Mouse (Mus musculus): ENCODE results near the gene Slc2a1. TPM values are rescaled to one million over a fixed set of nuclear protein-coding genes. Genes with fewer than 3 reads are reported as not detected.

Slc2a1 gene
- polyA plus RNA-seq, 1 experiment from 2014 or later = 29.6 TPM

DNA sequence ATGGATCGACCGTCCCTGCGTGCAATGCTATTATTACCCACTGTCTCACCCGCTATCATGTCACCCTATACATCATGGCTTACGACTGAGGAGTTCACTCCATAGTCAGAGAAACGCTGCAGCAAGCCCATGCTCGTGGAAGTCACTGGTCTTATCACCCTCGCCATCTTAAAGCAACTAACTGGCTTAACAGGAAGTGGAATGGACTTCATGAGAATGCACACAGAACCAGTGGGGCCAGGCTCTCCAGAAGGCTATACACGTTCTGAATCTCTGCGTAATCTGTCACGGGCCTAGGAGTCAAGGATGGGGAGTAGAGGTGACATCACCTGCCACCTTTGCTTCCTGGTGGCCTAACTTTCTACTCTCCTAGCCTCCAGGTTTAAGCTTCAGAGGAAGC is 40.2 kb downstream of the Slc2a1 start:
- H3K27me3 ChIP-seq (ENCODE audit: insufficient read depth, low read length) = no peaks in the 10 kb centered on the region
- H3K9ac ChIP-seq (replicated peaks) = no peak overlapping the region
- H3K4me3 ChIP-seq (ENCODE audit: low read depth, low read length) = no peak overlapping the region
- ATAC-seq (no peak), DNase-seq (no peak)
- no peaks in the 10 kb centered on the region for H3K4me1 ChIP-seq (ENCODE audit: insufficient read depth)
- H3K4me2 ChIP-seq (ENCODE audit: low read depth, low read length) = no peak overlapping the region
- no peaks in the 10 kb centered on the region for H3K9me3 ChIP-seq (ENCODE audit: low read length)
- no peaks in the 10 kb centered on the region for H3K36me3 ChIP-seq (replicated peaks; ENCODE audit: insufficient read depth, low read length)
- 75% methylated on average over 11 of the region's 11 CpGs for WGBS (ENCODE audit: insufficient replicate concordance)
- TF ChIP-seq CTCF (IDR thresholded peaks at IDR 0.05; ENCODE audit: low read depth) (no peak), EP300 (IDR thresholded peaks at IDR 0.05; ENCODE audit: low read depth) (no peak)
- no peak overlapping the region for H3K27ac ChIP-seq (ENCODE audit: low read depth)

DNA sequence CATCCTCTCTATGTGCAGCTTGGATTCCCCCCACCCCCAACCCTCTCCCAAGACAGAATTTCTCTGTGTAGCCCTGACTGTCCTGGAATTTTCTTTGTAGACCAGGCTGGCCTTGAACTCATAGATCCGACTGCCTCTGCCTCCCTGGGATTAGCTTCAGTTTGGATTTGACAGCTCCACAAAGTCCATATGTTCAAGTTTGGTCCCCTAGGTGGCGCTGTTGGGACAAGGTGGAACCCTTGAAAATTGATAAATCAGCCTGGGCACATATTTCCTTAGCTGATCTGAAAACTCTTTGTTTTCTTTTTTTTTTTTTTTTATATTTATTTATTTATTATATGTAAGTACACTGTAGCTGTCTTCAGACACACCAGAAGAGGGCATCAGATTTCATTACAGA is 48.7 kb downstream of the Slc2a1 start:
- no peaks in the 10 kb centered on the region for H3K4me1 ChIP-seq (ENCODE audit: insufficient read depth)
- H3K36me3 ChIP-seq (replicated peaks; ENCODE audit: insufficient read depth, low read length) = no peaks in the 10 kb centered on the region
- H3K27ac ChIP-seq (ENCODE audit: low read depth) = no peak overlapping the region
- no peak overlapping the region for H3K9ac ChIP-seq (replicated peaks)
- H3K9me3 ChIP-seq (ENCODE audit: low read length) = no peaks in the 10 kb centered on the region
- H3K27me3 ChIP-seq (ENCODE audit: insufficient read depth, low read length) = no peaks in the 10 kb centered on the region
- WGBS (ENCODE audit: insufficient replicate concordance) = 25% methylated on average over 2 of the region's 2 CpGs
- no peak overlapping the region for H3K4me2 ChIP-seq (ENCODE audit: low read depth, low read length)
- no peak overlapping the region for H3K4me3 ChIP-seq (ENCODE audit: low read depth, low read length)
- ATAC-seq = no peak
- DNase-seq = peak; percentile 79
- TF ChIP-seq EP300 (IDR thresholded peaks at IDR 0.05; ENCODE audit: low read depth) (no peak), CTCF (IDR thresholded peaks at IDR 0.05; ENCODE audit: low read depth) (peak; percentile 78)

DNA sequence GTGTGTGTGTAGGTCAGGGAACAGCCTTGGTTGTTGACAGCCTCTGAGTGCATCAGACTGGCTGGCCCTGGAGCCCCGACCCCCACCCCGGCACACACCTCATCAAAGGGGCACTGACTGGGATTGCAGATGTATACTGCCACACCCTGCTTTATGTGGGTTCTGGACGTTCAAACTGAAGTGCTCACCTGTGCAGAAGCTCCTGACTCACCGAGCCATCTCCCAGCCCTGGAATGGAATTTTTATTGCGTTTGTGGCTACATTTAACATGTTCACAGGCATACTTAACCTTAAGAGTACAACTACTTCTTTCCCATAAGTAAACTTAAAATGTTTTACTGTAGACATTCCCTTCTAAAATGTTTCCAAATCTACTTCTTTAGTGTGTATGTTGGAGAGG is 49.4 kb downstream of the Slc2a1 start:
- H3K4me2 ChIP-seq (ENCODE audit: low read depth, low read length) = no peak overlapping the region
- H3K9ac ChIP-seq (replicated peaks) = no peak overlapping the region
- 81% methylated on average over 5 of the region's 5 CpGs for WGBS (ENCODE audit: insufficient replicate concordance)
- no peaks in the 10 kb centered on the region for H3K4me1 ChIP-seq (ENCODE audit: insufficient read depth)
- ATAC-seq (no peak), DNase-seq (no peak)
- H3K27ac ChIP-seq (ENCODE audit: low read depth) = no peak overlapping the region
- TF ChIP-seq EP300 (IDR thresholded peaks at IDR 0.05; ENCODE audit: low read depth) (no peak), CTCF (IDR thresholded peaks at IDR 0.05; ENCODE audit: low read depth) (no peak)
- no peak overlapping the region for H3K4me3 ChIP-seq (ENCODE audit: low read depth, low read length)
- no peaks in the 10 kb centered on the region for H3K27me3 ChIP-seq (ENCODE audit: insufficient read depth, low read length)
- no peaks in the 10 kb centered on the region for H3K36me3 ChIP-seq (replicated peaks; ENCODE audit: insufficient read depth, low read length)
- no peaks in the 10 kb centered on the region for H3K9me3 ChIP-seq (ENCODE audit: low read length)

DNA sequence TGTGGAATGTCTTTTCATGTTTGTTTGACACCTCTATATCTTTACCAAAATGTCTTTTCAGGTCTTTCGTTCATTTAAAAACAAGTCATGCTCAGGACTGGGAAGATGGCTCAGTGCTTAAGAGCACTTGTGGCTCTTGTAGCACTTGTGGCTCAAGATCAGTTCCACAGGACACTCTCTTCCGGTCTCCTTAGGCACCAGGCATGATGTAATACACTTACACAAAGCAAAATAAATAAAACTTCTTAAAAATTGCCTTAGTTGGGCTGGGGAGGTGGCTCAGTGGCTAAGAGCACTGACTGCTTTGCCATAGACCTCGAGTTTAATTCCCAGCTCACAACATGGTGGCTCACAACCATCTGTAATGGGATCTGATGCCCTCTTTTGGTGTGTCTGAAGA is 52.8 kb downstream of the Slc2a1 start:
- Histone ChIP-seq H3K4me3 (ENCODE audit: low read depth, low read length) (no peak overlapping the region), H3K27me3 (ENCODE audit: insufficient read depth, low read length) (no peaks in the 10 kb centered on the region), H3K4me2 (ENCODE audit: low read depth, low read length) (no peak overlapping the region), H3K36me3 (replicated peaks; ENCODE audit: insufficient read depth, low read length) (no peaks in the 10 kb centered on the region), H3K27ac (ENCODE audit: low read depth) (no peak overlapping the region), H3K9me3 (ENCODE audit: low read length) (no peaks in the 10 kb centered on the region), H3K9ac (replicated peaks) (no peak overlapping the region), H3K4me1 (ENCODE audit: insufficient read depth) (no peaks in the 10 kb centered on the region)
- ATAC-seq (no peak), DNase-seq (no peak)
- WGBS (ENCODE audit: insufficient replicate concordance) = 67% methylated on average over 3 of the region's 3 CpGs
- TF ChIP-seq CTCF (IDR thresholded peaks at IDR 0.05; ENCODE audit: low read depth) = no peak
- no peak for TF ChIP-seq EP300 (IDR thresholded peaks at IDR 0.05; ENCODE audit: low read depth)

DNA sequence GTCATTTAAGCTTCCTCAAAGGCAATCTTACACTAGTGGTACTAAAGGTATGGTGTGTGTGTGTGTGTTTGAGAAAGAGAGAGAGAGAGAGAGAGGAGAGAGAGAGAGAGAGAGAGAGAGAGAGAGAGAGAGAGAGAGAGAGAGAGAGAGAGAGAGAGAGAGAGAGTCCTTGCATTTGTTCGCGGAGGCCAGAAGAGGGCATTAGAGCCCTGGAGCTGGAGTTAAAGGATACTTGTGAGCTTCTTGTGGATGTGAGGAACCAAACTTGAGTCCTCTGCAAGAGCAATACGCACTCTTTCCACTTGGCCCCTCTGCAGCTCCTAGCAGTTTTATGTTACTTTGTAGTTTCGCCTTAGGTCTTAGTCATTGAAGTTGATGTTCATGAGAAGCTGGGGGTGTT is 54.5 kb downstream of the Slc2a1 start:
- no peak for ATAC-seq
- H3K4me3 ChIP-seq (ENCODE audit: low read depth, low read length) = no peak overlapping the region
- WGBS (ENCODE audit: insufficient replicate concordance) = 82% methylated on average over 4 of the region's 4 CpGs

DNA sequence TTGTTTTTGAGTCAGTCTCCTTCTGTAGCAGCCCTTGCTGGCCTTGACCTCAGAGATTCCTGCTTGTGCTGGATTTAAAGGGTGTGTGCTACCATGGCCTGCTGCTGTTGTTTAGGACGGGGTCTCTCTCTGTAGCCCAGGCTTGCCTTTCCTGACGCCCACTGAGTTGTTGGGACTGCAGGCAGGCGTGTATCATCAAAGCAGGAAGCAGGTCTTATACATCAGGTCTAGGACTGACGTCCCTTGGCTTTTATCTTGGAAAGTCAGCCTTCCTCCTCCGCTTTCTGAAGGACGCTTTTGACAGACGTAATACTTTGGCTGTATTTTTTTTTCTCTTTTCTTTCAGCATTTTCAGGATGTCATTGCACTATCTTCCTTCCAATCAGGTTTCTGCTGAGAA is 57.4 kb downstream of the Slc2a1 start:
- Histone ChIP-seq H3K27ac (ENCODE audit: low read depth) (no peak overlapping the region), H3K36me3 (replicated peaks; ENCODE audit: insufficient read depth, low read length) (peaks cover 10% of the 10 kb centered on the region; the same call in 1 of the 2 replicates)
- no peak for ATAC-seq

More for the DNA sequence above, 54.5 kb downstream of the Slc2a1 start:
- no peaks in the 10 kb centered on the region for H3K27me3 ChIP-seq (ENCODE audit: insufficient read depth, low read length)
- H3K27ac ChIP-seq (ENCODE audit: low read depth) = no peak overlapping the region
- TF ChIP-seq CTCF (IDR thresholded peaks at IDR 0.05; ENCODE audit: low read depth) = peak; percentile 46
- no peak for TF ChIP-seq EP300 (IDR thresholded peaks at IDR 0.05; ENCODE audit: low read depth)
- no peaks in the 10 kb centered on the region for H3K36me3 ChIP-seq (replicated peaks; ENCODE audit: insufficient read depth, low read length)
- H3K9me3 ChIP-seq (ENCODE audit: low read length) = no peaks in the 10 kb centered on the region
- no peaks in the 10 kb centered on the region for H3K4me1 ChIP-seq (ENCODE audit: insufficient read depth)
- DNase-seq = no peak
- no peak overlapping the region for H3K4me2 ChIP-seq (ENCODE audit: low read depth, low read length)
- no peak overlapping the region for H3K9ac ChIP-seq (replicated peaks)

DNA sequence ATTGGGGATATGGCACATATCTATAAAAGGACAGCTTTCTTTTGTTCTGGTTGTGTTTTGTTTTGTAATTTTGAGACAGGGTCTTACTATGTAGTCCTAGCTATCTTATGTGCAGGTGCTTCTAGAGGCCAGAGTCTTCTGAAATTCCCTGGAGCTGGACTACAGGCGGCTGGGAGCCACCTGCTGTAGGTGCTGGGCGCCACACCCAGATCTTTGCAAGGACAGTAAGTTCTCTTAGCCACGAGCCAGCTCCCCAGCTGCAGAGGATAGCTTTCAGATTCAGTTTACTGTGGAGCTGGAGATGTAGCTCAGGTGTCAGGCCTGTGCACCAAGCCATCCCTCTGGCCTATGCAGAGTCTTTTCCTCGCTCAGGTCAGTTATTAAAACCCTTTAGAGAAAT is 58.6 kb downstream of the Slc2a1 start:
- no peak overlapping the region for H3K27ac ChIP-seq (ENCODE audit: low read depth)
- H3K27me3 ChIP-seq (ENCODE audit: insufficient read depth, low read length) = no peaks in the 10 kb centered on the region
- no peaks in the 10 kb centered on the region for H3K4me1 ChIP-seq (ENCODE audit: insufficient read depth)
- H3K4me2 ChIP-seq (ENCODE audit: low read depth, low read length) = no peak overlapping the region
- no peak overlapping the region for H3K9ac ChIP-seq (replicated peaks)
- WGBS (ENCODE audit: insufficient replicate concordance) = 79% methylated on average over 4 of the region's 4 CpGs
- H3K36me3 ChIP-seq (replicated peaks; ENCODE audit: insufficient read depth, low read length) = peaks cover 10% of the 10 kb centered on the region; the same call in 1 of the 2 replicates
- ATAC-seq (no peak), DNase-seq (no peak)
- H3K4me3 ChIP-seq (ENCODE audit: low read depth, low read length) = no peak overlapping the region
- H3K9me3 ChIP-seq (ENCODE audit: low read length) = no peaks in the 10 kb centered on the region
- 0 out of 2 replicates have a peak, but pooled peaks have one; percentile 5 for TF ChIP-seq CTCF (IDR thresholded peaks at IDR 0.05; ENCODE audit: low read depth)
- no peak for TF ChIP-seq EP300 (IDR thresholded peaks at IDR 0.05; ENCODE audit: low read depth)

More for the DNA sequence above, 57.4 kb downstream of the Slc2a1 start:
- Histone ChIP-seq H3K4me3 (ENCODE audit: low read depth, low read length) (no peak overlapping the region), H3K27me3 (ENCODE audit: insufficient read depth, low read length) (no peaks in the 10 kb centered on the region), H3K4me2 (ENCODE audit: low read depth, low read length) (no peak overlapping the region), H3K4me1 (ENCODE audit: insufficient read depth) (no peaks in the 10 kb centered on the region), H3K9ac (replicated peaks) (no peak overlapping the region), H3K9me3 (ENCODE audit: low read length) (no peaks in the 10 kb centered on the region)
- peak; percentile 17; the same call in 1 of the 2 replicates for TF ChIP-seq EP300 (IDR thresholded peaks at IDR 0.05; ENCODE audit: low read depth)
- TF ChIP-seq CTCF (IDR thresholded peaks at IDR 0.05; ENCODE audit: low read depth) = no peak
- DNase-seq = no peak
- WGBS (ENCODE audit: insufficient replicate concordance) = 48% methylated on average over 7 of the region's 7 CpGs

Data from liver, postnatal 0 days (tissue).